Mouse (Mus musculus) lung, embryonic 14.5 days (tissue): ENCODE data around the gene Fam102b. TPM values are rescaled to one million over a fixed set of nuclear protein-coding genes. Genes with fewer than 3 reads are reported as not detected.
A peak's percentile ranks its signal among the peaks of the same experiment; 100 is the strongest.

ENCODE experiments used
- ATAC-seq: fragments of 200-750 bp; cut with Nextera tagmentation; 2 replicates; pipeline ENCODE4 v1.8.0; 2017; ENCODE audit warnings: mild to moderate bottlenecking, moderate TSS enrichment, moderate library complexity; ENCODE audit not compliant: insufficient read depth
- DNase-seq: peaks from one replicate; pipeline ENCODE4 v3.0.0-alpha.2; 2015
- H3K27ac ChIP-seq: fragments of 300-500 bp; sonication (generic); 2 replicates; pipeline ENCODE4 v1.5.1; 2014; ENCODE audit warnings: low read depth, mild to moderate bottlenecking, moderate library complexity
- H3K27me3 ChIP-seq: fragments of 300-500 bp; sonication (generic); 2 replicates; pipeline ENCODE4 v1.6.1; 2014; ENCODE audit warnings: low read length, control low read depth; ENCODE audit not compliant: insufficient read depth
- H3K36me3 ChIP-seq: fragments of 300-500 bp; sonication (generic); 2 replicates; pipeline ENCODE4 v1.6.1; 2014; ENCODE audit warnings: control low read depth; ENCODE audit not compliant: insufficient read depth
- H3K4me1 ChIP-seq: fragments of 300-500 bp; sonication (generic); 2 replicates; pipeline ENCODE4 v1.6.1; 2014; ENCODE audit warnings: antibody characterized with exemption, control low read depth; ENCODE audit not compliant: insufficient read depth
- H3K4me2 ChIP-seq: fragments of 300-500 bp; sonication (generic); 2 replicates; pipeline ENCODE4 v1.6.1; 2014; ENCODE audit warnings: mild to moderate bottlenecking
- H3K4me3 ChIP-seq: fragments of 300-500 bp; sonication (generic); 2 replicates; pipeline ENCODE4 v1.5.1; 2014; ENCODE audit warnings: low read depth, low read length
- H3K9ac ChIP-seq: fragments of 300-500 bp; sonication (generic); 2 replicates; pipeline ENCODE4 v1.6.1; 2014
- H3K9me3 ChIP-seq: fragments of 300-500 bp; sonication (generic); 2 replicates; pipeline ENCODE4 v1.6.1; 2016; ENCODE audit warnings: low read depth, low read length, control low read depth
- CTCF ChIP-seq: IDR thresholded peaks from 2 replicates; pipeline ENCODE4 v1.5.1; 2016; ENCODE audit warnings: antibody characterized with exemption, low read depth
- WGBS: fragments of 180-500 bp; shearing (Covaris S2); extraction: QIAGEN DNeasy Blood & Tissue Kit; methylation state at CpG from one replicate; pipeline ENCODE4 v1.1.7; 2014; 5-methylcytosine and 5-hydroxymethylcytosine counted together
- polyA plus RNA-seq: library from polyadenylated mRNA; unstranded; fragments of >200 nt; fragmentation: Nextera tagmentation; extraction: Ambion mirVana; gene quantifications from 2 replicates; pipeline ENCODE4 v1.2.1, GENCODE M21; 2014

Fam102b gene
- polyA plus RNA-seq, 1 experiment from 2014 or later: 18.0 TPM

DNA sequence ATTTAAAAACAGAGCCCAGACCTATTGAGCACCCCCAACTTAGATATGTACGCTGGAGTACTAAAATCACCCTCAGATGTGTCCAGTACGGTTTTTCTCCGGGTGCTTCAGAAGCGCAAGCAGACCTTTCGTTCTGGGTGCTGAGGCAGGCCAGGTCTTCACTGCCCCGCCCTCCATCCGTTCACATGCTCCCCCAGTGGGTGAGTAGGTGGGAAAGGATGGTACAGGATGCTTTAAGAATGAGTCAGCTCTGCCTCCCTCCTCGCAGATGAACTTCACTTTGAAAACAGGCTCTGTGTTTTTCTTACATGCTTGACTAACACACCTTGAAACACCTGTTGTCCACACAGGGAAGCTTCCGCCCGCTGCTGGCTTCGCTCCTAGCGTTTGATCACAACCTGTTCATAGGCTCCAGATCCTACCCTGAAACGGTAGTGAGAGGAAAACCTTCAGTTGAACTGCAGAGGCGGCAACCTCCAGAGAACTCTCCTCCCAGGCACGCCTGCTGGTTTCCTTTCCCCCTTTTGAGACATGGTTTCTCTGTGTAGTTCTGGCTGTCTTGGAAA, 52.4 kb downstream of the Fam102b start:
- Histone ChIP-seq H3K27ac (no peak overlapping the region), H3K9me3 (no peaks in the 10 kb centered on the region), H3K36me3 (peaks cover 49% of the 10 kb centered on the region), H3K4me2 (no peak overlapping the region), H3K27me3 (no peaks in the 10 kb centered on the region), H3K9ac (no peak overlapping the region), H3K4me3 (no peak overlapping the region), H3K4me1 (no peaks in the 10 kb centered on the region)
- ATAC-seq: no peak
- 83% methylated on average over 15 of the region's 15 CpGs for WGBS
- DNase-seq: no peak
- TF ChIP-seq CTCF: no peak

DNA sequence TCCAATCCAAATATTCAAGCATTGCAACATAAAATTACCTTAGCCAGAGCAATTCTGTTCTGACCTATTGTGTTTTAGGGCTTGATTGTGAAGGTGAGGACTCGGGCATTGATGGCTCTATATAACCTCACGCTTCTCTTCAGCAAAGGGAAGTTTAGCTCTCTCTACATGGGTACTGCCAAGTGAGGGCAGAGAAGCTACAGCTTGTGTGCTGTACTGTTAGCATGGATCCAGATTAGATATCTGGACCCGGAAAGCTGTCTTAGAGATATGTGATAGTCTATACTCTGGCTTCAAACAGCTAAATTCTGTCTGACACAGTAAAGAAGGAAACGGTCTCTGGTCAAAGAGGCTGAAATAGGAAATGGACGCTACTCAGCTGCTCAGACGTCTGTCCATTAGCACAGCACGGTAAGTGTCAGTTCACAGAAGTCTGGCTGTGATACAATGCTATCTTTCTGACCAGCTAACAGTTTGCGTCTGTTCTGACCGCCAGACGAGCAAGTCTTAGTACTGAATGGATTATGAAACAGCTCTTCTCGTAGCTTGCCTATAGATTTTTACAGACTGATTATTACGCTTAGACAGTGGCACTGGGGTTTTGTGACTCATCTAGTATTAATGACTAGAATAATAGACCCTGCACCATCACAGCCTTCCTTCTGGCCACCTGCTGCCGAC, 53.3 kb downstream of the Fam102b start:
- no peak for TF ChIP-seq CTCF
- WGBS: 82% methylated on average over 13 of the region's 13 CpGs
- DNase-seq (no peak), ATAC-seq (no peak)
- Histone ChIP-seq H3K4me3 (no peak overlapping the region), H3K9ac (no peak overlapping the region), H3K9me3 (no peaks in the 10 kb centered on the region), H3K36me3 (peaks cover 40% of the 10 kb centered on the region), H3K4me2 (no peak overlapping the region), H3K27me3 (no peaks in the 10 kb centered on the region), H3K27ac (no peak overlapping the region), H3K4me1 (no peaks in the 10 kb centered on the region)

DNA sequence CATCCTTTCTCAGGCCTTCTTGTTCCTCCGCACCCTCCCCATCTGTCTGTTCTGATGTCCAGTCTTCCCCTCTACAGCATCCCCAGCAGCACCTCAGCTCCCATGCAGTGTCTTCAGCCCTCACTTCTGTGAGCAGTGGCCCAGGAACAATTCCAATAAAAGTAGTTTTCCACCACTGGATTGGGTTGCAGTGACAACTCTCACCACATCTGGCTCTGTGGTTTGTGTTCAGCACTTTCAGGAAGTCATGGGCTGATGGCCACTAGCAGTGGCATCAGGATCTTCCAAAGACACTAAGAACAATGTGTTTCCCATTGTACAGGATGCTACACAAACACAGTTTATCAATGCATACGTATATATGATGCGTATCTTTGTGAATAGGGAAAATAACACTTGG, 61.4 kb downstream of the Fam102b start:
- H3K27ac ChIP-seq: no peak overlapping the region
- no peak overlapping the region for H3K9ac ChIP-seq
- WGBS: 84% methylated on average over 3 of the region's 3 CpGs
- no peak overlapping the region for H3K4me3 ChIP-seq
- H3K4me1 ChIP-seq: no peaks in the 10 kb centered on the region; the same call in 1 of the 2 replicates
- H3K9me3 ChIP-seq: no peaks in the 10 kb centered on the region
- DNase-seq: no peak
- H3K27me3 ChIP-seq: no peaks in the 10 kb centered on the region
- no peak for ATAC-seq
- no peak overlapping the region for H3K4me2 ChIP-seq
- peaks cover 4% of the 10 kb centered on the region; the same call in 1 of the 2 replicates for H3K36me3 ChIP-seq
- TF ChIP-seq CTCF: no peak

DNA sequence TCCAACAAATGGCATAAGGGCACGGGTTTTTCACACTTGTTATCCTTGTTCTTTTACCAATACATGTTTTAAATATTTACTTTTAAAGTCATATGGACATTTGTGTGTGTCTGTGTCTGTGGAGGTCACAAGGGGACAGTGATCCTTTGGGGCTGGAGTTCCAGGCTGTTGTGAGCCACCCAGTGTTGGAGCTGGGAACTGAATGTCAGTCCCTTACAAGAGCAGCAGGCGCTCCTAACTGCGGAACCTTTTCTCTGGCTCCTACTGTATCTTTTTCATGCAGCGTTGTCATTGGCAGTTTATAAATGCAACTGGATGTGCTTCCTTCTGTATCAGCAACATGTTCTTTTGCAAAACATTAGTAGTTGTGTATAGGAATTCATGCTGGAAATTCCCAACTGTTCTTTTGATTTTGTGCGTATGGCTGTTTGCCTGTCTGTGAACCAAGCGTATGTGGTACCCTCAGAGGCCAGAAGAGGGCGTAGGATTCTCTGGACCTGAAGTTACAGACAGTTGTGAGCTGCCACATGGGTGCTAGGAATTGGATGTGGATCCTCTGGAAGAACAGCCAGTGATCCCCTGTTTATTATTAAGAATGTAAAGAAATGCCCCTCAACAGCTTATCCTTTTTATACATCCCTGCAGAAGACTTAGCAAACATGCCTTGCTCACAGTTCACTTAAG, 62.9 kb downstream of the Fam102b start:
- H3K4me2 ChIP-seq: no peak overlapping the region
- no peak overlapping the region for H3K4me3 ChIP-seq
- no peaks in the 10 kb centered on the region for H3K27me3 ChIP-seq
- H3K36me3 ChIP-seq: no peaks in the 10 kb centered on the region
- WGBS: 68% methylated on average over 7 of the region's 7 CpGs
- H3K27ac ChIP-seq: no peak overlapping the region
- no peaks in the 10 kb centered on the region for H3K9me3 ChIP-seq
- H3K9ac ChIP-seq: no peak overlapping the region
- ATAC-seq (no peak), DNase-seq (peak; percentile 28)
- peak; percentile 38; the same call in 1 of the 2 replicates for TF ChIP-seq CTCF
- H3K4me1 ChIP-seq: no peaks in the 10 kb centered on the region; the same call in 1 of the 2 replicates

DNA sequence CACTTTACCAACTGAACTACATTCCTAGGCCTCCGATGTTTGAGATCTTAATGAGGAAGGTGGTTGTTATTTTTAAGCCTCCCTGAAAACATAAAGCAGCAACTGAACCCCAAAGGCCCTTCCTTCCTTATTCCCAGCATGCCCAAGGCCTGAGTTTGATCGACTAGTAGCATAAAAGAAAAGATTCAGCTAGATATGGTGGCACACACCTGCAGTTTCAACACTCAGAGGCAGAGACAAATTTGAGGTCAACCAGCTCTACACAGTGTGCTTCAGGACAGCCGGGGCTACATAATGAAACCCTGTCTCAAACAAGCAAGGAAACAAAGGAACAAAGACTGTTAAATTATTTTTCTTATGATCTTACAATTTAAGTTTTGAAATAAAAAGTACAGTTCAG, 63.6 kb downstream of the Fam102b start:
- no peak overlapping the region for H3K27ac ChIP-seq
- no peak for ATAC-seq
- 79% methylated on average over 3 of the region's 3 CpGs for WGBS
- no peaks in the 10 kb centered on the region; the same call in 1 of the 2 replicates for H3K4me1 ChIP-seq
- no peak overlapping the region for H3K4me3 ChIP-seq
- H3K9me3 ChIP-seq: no peaks in the 10 kb centered on the region
- no peaks in the 10 kb centered on the region for H3K36me3 ChIP-seq
- no peak overlapping the region for H3K4me2 ChIP-seq
- H3K27me3 ChIP-seq: no peaks in the 10 kb centered on the region
- TF ChIP-seq CTCF: no peak
- no peak for DNase-seq
- H3K9ac ChIP-seq: no peak overlapping the region

DNA sequence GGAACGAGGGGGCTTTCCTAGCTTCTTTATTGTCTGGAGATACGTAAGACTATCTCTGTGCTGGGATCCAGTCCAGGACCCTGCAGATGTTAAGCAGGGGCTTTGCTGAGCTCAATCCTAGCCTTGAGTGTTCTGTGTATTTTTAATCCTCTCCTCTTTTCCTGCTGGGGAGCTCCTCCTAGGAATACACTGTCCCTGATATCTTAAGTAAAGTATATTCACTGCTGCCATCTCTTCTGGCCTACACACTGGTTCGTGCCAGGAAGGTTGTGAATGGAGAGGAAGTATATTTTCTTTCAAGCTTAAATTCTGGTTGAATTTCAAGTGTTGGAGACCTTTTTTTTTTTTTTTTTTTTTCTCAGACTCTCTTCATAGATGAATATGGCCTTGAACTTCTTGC, 64.1 kb downstream of the Fam102b start:
- DNase-seq (no peak), ATAC-seq (no peak)
- no peak overlapping the region for H3K27ac ChIP-seq
- no peaks in the 10 kb centered on the region for H3K36me3 ChIP-seq
- 82% methylated on average over 3 of the region's 3 CpGs for WGBS
- H3K4me1 ChIP-seq: no peaks in the 10 kb centered on the region; the same call in 1 of the 2 replicates
- H3K4me3 ChIP-seq: no peak overlapping the region
- no peak overlapping the region for H3K4me2 ChIP-seq
- no peak for TF ChIP-seq CTCF
- H3K9ac ChIP-seq: no peak overlapping the region
- H3K9me3 ChIP-seq: no peaks in the 10 kb centered on the region
- H3K27me3 ChIP-seq: no peaks in the 10 kb centered on the region

DNA sequence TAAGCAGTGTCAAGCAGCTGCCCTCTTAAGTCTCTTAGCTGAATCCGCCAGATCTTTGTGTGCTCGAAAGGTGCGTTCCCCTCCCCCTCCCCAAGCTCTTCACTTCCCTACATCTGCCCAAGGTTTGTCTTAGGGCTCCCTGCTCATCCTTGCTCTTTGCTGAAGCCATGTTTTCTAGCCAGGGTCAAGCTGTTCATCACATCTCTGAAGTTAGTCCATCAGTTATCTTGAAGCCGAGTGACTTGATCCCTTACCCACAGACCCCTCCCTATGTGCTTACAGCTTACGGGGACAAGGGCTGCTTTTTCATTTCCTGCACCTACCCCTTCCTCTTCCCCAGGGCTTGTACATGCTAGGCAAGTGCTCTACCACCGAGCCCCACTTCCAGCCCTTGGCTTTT, 65.8 kb downstream of the Fam102b start:
- Histone ChIP-seq H3K27ac (no peak overlapping the region), H3K9ac (no peak overlapping the region), H3K4me3 (no peak overlapping the region), H3K27me3 (no peaks in the 10 kb centered on the region), H3K4me2 (peak overlapping the region; percentile 23), H3K36me3 (no peaks in the 10 kb centered on the region), H3K9me3 (no peaks in the 10 kb centered on the region), H3K4me1 (no peaks in the 10 kb centered on the region; the same call in 1 of the 2 replicates)
- DNase-seq (peak; percentile 12), ATAC-seq (peak; percentile 18; the same call in 1 of the 2 replicates)
- TF ChIP-seq CTCF: no peak
- WGBS: 24% methylated on average over 6 of the region's 6 CpGs
